Mouse (Mus musculus) embryonic fibroblast, embryonic 13.5 days (primary cell): Measurements from ENCODE around the gene E130311K13Rik.

Source experiments
- CTCF ChIP-seq: IDR thresholded peaks from 2 replicates; pipeline ENCODE4 v1.5.1; 2011; ENCODE audit warnings: mild to moderate bottlenecking, control low read depth, low read length, moderate library complexity, borderline replicate concordance; ENCODE audit not compliant: insufficient read depth
- POLR2A ChIP-seq: IDR thresholded peaks from 2 replicates; pipeline ENCODE4 v1.6.1; 2011; ENCODE audit warnings: low read depth, mild to moderate bottlenecking, control low read depth, low read length, moderate library complexity

DNA sequence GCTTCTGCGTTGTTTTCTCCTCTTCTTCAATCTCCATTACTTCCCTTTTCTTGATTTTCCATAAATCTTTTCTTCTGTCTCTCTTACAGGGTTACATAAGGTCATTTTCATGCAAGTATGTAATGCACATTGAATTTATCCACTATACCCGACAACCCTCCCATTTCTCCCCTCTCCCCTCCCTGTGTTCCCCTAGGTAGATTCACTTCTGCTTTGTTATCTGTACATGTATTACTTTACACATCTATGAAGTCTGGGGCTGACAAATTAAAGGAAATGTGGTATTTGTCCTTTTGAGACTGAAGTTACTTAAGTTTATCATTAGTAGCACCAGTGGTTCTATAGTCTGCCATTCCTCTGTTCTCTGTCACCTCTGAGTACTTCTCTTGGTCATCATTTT, 48.2 kb downstream of the E130311K13Rik start:
- TF ChIP-seq CTCF: no peak
- TF ChIP-seq POLR2A: no peak
